Mouse (Mus musculus): ENCODE data around the gene Prrc2b.

- TF ChIP-seq CTCF (IDR thresholded peaks at IDR 0.05) (no peak), POLR2A (IDR thresholded peaks at IDR 0.05; ENCODE audit: insufficient read depth, low read depth, low read length) (no peak), EP300 (IDR thresholded peaks at IDR 0.05; ENCODE audit: insufficient read depth, low read depth, low read length) (no peak)
Observed at GRCm38 (mm10) chr2:32252658-32253057, 101.8 kb downstream of the Prrc2b start.
